Mouse (Mus musculus) megakaryocyte-erythroid progenitor cell, adult 5 weeks (primary cell): ENCODE results near the gene Olfr692. TPM values are rescaled to one million over a fixed set of nuclear protein-coding genes. Genes with fewer than 3 reads are reported as not detected.

Experiments
- polyA plus RNA-seq: library from polyadenylated mRNA; stranded (reverse); fragments of >175 nt; gene quantifications from 2 replicates; pipeline ENCODE4 v1.2.3, GENCODE M21; 2012

Gene Olfr692
- not detected in 2 replicates for polyA plus RNA-seq

GRCm38 (mm10) chr7:105367930-105368329, at the start of gene Olfr692:
Gene Olfr692, plus strand, starts transcription at chr7:105368230.

DNA sequence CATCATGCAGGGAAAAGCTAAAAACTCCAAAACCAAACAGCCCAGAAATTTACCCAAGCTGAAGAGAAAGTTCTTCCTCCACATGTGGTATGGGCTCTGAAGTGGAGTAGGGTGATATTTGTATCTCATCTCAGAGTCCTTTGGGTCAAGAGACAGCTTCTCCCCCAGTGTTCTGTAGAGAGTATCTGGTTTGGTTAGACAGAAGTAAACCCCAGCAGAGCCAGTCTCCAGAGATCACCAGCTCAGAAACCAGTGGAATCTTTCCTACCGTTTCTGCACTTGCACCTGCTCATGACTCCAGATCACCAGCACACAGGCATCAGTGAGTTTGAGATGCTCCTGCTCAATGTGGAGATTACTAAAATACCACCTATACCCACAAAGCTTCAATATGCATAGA, 34.0 kb upstream of the Olfr692 start, which contains the start of gene Olfr690:
TSS of gene Olfr690 (minus strand) at position 101 of the 400 bp plus-strand sequence.

DNA sequence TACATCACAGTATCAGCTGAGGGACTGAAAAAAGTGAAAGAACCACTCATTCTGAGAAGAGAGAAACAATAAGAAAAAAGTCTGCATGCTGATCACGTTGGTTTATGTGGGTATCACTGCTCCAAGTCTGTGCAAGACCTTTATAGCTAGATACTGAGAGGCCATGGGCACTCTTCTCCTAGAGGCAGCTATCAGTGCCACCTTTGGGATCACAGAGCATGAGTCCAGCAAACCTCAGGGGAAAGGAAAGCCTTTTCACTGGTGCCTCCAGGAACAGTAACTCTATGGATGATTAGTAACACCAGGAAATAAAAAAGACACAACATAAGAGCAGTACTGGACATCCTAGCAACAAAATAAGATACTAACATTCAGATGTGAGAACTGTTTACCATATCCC, 25.9 kb upstream of the Olfr692 start, which contains the start of gene Olfr691:
TSS of gene Olfr691 (minus strand) at position 101 of the 400 bp plus-strand sequence.

GRCm38 (mm10) chr7:105374866-105375265, 6.8 kb downstream of the Olfr692 start, which contains the start of gene Gm5901:
Gene Gm5901, plus strand, starts transcription at chr7:105375038.

DNA sequence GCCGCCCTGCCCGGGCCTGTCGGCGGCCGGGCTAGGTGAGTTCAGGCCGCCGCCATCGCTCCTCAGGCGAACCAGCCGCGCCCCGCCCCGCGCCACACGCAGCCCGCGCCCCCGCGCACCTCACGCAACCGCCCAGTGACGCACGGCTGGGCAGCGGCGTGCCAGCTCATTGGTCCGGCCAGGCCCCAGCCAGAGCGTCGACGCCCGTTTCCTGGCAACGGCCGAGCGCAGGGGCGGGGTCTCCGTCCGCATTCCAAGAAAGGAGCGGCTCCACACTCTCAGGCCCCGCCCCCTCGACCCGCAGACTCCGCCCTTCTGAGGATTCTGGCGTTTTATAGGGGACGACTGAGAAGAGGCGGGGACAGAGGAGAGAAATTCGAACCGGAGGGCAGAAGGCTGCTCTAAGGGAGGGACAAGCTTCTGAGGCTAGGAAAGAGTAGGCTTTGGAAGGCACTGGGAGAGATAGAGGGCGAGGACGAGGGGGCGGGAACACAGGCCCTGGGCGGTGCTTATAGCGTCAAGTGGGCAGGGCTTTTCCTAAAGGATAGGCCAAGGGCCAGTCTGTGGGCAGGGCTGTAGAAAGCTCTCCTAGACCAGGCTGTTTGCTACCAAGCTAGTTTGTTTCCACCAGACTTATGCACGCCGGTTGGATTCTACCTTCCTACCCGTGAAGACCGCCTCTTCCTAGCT, 32.0 kb downstream of the Olfr692 start, which contains the start of gene Fam160a2:
TSS of gene Fam160a2 (minus strand) at position 120 of the 690 bp plus-strand sequence.

DNA sequence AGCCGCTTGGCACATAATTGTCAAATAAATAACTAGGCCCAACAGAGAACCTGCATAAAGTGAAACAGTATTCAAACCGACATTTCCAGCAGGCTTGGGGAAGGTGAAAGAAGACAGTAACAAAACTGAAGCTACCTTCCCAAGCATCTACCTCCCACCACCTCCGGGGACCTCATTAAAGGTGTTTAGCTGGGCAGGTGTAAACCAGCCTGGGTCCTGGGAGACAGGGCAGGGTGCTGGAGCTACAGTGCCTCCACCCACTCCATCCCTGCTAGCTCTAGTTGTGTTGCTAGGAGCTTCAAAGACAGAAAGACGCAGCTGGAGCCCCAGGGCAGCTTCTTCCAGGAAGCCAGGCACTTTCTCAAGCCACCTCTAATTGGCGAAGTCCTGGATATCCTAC, 36.2 kb downstream of the Olfr692 start, which contains the start of gene Cnga4:
TSS of gene Cnga4 (plus strand) at position 301 of the 400 bp plus-strand sequence.

Other genes starting within 250 kb of the Olfr692 start
- gene Olfr683, start 221.2 kb upstream of the Olfr692 start, polyA plus RNA-seq, result not detected in 2 replicates
- gene Olfr684, start 204.6 kb upstream of the Olfr692 start, polyA plus RNA-seq, result 0.08 TPM in 1 of 2 replicates, not detected in the other
- gene Olfr685, start 182.2 kb upstream of the Olfr692 start, polyA plus RNA-seq, result 0.06 TPM in 1 of 2 replicates, not detected in the other
- gene Olfr686, start 160.7 kb upstream of the Olfr692 start, polyA plus RNA-seq, result not detected in 2 replicates
- not detected in 2 replicates for gene Olfr688, start 80.1 kb upstream of the Olfr692 start, polyA plus RNA-seq
- not detected in 2 replicates for gene Olfr689, start 57.1 kb upstream of the Olfr692 start, polyA plus RNA-seq
- not detected in 2 replicates for gene Olfr690, start 34.1 kb upstream of the Olfr692 start, polyA plus RNA-seq
- gene Olfr691, start 26.0 kb upstream of the Olfr692 start, polyA plus RNA-seq, result not detected in 2 replicates
- not detected in 2 replicates for gene Gm5901, start 6.8 kb downstream of the Olfr692 start, polyA plus RNA-seq
- 41.2 and 52.9 TPM in 2 replicates for gene Fam160a2, start 31.8 kb downstream of the Olfr692 start, polyA plus RNA-seq
- gene Cnga4, start 36.3 kb downstream of the Olfr692 start, polyA plus RNA-seq, result 0.06 TPM in 1 of 2 replicates, not detected in the other
- not detected in 2 replicates for gene Cckbr, start 57.5 kb downstream of the Olfr692 start, polyA plus RNA-seq
- 2.5 and 4.2 TPM in 2 replicates for gene Cavin3, start 114.1 kb downstream of the Olfr692 start, polyA plus RNA-seq
- gene Smpd1, start 186.1 kb downstream of the Olfr692 start, polyA plus RNA-seq, result 18.2 and 20.3 TPM in 2 replicates
- gene Apbb1, start 213.4 kb downstream of the Olfr692 start, polyA plus RNA-seq, result 0.54 and 1.1 TPM in 2 replicates
- gene Hpx, start 231.9 kb downstream of the Olfr692 start, polyA plus RNA-seq, result not detected in 2 replicates